Mouse (Mus musculus): ENCODE measurements at regions not wholly inside any gene's neighbourhood (a gene's known extent, or its start where the extent isn't known, plus 50 kb on each side); places are given as distances from the start of the nearest gene placed in this dataset.

DNA sequence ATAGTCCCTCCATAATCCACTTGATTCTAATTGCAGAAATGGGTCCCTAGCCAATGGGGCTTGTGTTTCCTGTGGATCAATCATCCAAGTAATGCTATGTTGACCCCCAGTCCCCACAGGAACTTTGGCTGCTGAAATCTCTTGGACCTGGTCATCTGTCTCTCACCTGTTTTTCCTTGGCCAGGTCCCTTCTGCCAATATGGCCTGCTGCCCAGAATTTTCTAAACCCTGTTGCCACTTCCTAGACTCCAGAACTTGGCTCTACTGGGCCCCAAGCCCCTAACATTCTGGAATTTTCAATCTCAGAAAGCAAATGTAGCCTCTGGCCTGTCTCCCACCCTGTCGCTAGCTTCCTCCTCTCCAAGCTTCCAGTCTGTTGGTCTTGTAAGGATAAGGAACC lies 139.6 kb downstream of the Inhbb start:
- Histone ChIP-seq H3K36me3 (ENCODE audit: control insufficient read depth, insufficient read depth, low read length, poor library complexity, severe bottlenecking) (no peaks in the 10 kb centered on the region), H3K27ac (ENCODE audit: insufficient read depth, low read depth, low read length, poor library complexity, severe bottlenecking) (no peak overlapping the region), H3K4me1 (ENCODE audit: control insufficient read depth in 2 of 2, insufficient read depth in 2 of 2, low read length in 2 of 2, poor library complexity in 1 of 2) (no peaks in the 10 kb centered on the region), H3K4me3 (ENCODE audit: insufficient read depth in 1 of 2, low read depth in 1 of 2, low read length in 2 of 2, poor library complexity in 1 of 2, severe bottlenecking in 1 of 2) (no peak overlapping the region), H3K9ac (ENCODE audit: insufficient read depth, low read depth, low read length, poor library complexity, severe bottlenecking) (no peak overlapping the region), H3K9me3 (ENCODE audit: control insufficient read depth, insufficient read depth, low read depth, low read length) (no peaks in the 10 kb centered on the region)
- in situ Hi-C loops (cut with MboI; ENCODE audit: low sequenced_read_pairs in 2 of 2, unreplicated experiment in 2 of 2), result no loop called here
- no peak for DNase-seq (ENCODE audit: low read depth, low spot score)
- TF ChIP-seq HCFC1 (IDR thresholded peaks at IDR 0.05; ENCODE audit: borderline replicate concordance, insufficient read depth, low read length) (no peak), CHD2 (IDR thresholded peaks at IDR 0.05; ENCODE audit: low read depth, low read length) (no peak), ZC3H11A (IDR thresholded peaks at IDR 0.05; ENCODE audit: borderline replicate concordance, low read depth, low read length) (no peak), ZNF384 (IDR thresholded peaks at IDR 0.05; ENCODE audit: low read depth, low read length) (no peak), MAFK (IDR thresholded peaks at IDR 0.05; ENCODE audit: insufficient read depth, low read depth, low read length) (no peak)

DNA sequence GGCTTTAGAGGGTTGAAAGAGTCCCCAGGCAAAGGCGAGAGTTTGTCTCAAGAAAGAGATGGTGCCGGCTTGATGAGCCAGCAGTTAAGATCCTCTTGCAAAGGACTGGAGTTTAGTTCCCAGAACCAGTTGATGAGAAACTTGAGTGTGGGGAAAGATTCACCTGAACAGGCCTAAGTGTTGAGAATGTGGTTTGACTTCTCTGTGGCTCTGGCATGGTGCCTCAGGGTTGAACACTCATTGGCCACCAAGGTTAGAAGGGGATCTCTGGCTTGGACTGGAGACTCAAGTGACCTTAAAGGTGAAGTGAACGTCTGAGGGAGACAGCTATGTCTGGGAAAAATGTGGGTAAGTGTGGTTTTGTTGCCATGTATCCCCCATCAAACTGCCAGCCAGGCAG lies 142.8 kb downstream of the Inhbb start:
- Histone ChIP-seq H3K36me3 (ENCODE audit: control insufficient read depth, insufficient read depth, low read length, poor library complexity, severe bottlenecking) (no peaks in the 10 kb centered on the region), H3K27ac (ENCODE audit: insufficient read depth, low read depth, low read length, poor library complexity, severe bottlenecking) (no peak overlapping the region), H3K4me3 (ENCODE audit: insufficient read depth in 1 of 2, low read depth in 1 of 2, low read length in 2 of 2, poor library complexity in 1 of 2, severe bottlenecking in 1 of 2) (no peak overlapping the region), H3K9ac (ENCODE audit: insufficient read depth, low read depth, low read length, poor library complexity, severe bottlenecking) (no peak overlapping the region), H3K9me3 (ENCODE audit: control insufficient read depth, insufficient read depth, low read depth, low read length) (no peaks in the 10 kb centered on the region), H3K4me1 (ENCODE audit: control insufficient read depth in 2 of 2, insufficient read depth in 2 of 2, low read length in 2 of 2, poor library complexity in 1 of 2) (no peaks in the 10 kb centered on the region)
- TF ChIP-seq CHD2 (IDR thresholded peaks at IDR 0.05; ENCODE audit: low read depth, low read length) (no peak), ZC3H11A (IDR thresholded peaks at IDR 0.05; ENCODE audit: borderline replicate concordance, low read depth, low read length) (no peak), MAFK (IDR thresholded peaks at IDR 0.05; ENCODE audit: insufficient read depth, low read depth, low read length) (no peak), HCFC1 (IDR thresholded peaks at IDR 0.05; ENCODE audit: borderline replicate concordance, insufficient read depth, low read length) (no peak), ZNF384 (IDR thresholded peaks at IDR 0.05; ENCODE audit: low read depth, low read length) (no peak)
- in situ Hi-C loops (cut with MboI; ENCODE audit: low sequenced_read_pairs in 2 of 2, unreplicated experiment in 2 of 2), result no loop called here
- no peak for DNase-seq (ENCODE audit: low read depth, low spot score)

DNA sequence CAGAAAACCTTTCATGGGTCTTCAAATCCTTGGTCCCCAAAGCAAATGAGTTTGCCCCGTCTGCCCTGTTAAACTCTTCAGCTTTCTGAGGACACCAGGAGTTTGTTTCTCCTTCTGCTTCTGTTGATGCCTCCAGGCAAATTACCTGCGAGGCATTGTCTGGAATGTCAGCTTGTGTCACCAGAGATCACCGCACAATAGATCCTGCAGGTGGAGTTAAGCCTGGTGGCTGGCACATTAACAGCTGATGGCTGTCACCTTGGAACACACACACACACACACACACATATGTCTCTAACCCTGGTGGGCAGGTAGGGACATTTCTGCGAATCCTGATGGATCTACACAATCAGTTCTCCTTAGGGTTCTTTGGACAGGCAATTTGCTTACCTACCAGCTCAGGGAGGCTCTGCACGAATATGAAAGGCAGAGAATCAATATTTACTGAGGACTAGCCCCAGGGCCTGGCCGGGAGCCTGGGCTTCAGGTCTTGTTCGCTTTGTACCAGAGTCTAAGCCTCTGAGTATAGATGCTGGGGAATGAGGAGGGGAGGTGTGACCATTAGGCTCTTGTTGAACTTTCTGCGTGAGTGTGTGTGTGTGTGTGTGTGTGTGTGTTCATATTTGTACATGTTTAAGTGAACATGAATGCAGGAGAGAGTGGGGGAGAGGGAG lies 143.4 kb downstream of the Inhbb start:
- in situ Hi-C loops (cut with MboI; ENCODE audit: low sequenced_read_pairs in 2 of 2, unreplicated experiment in 2 of 2), result no loop called here
- Histone ChIP-seq H3K4me1 (ENCODE audit: control insufficient read depth in 2 of 2, insufficient read depth in 2 of 2, low read length in 2 of 2, poor library complexity in 1 of 2) (no peaks in the 10 kb centered on the region), H3K4me3 (ENCODE audit: insufficient read depth in 1 of 2, low read depth in 1 of 2, low read length in 2 of 2, poor library complexity in 1 of 2, severe bottlenecking in 1 of 2) (no peak overlapping the region), H3K36me3 (ENCODE audit: control insufficient read depth, insufficient read depth, low read length, poor library complexity, severe bottlenecking) (no peaks in the 10 kb centered on the region), H3K27ac (ENCODE audit: insufficient read depth, low read depth, low read length, poor library complexity, severe bottlenecking) (no peak overlapping the region), H3K9ac (ENCODE audit: insufficient read depth, low read depth, low read length, poor library complexity, severe bottlenecking) (no peak overlapping the region), H3K9me3 (ENCODE audit: control insufficient read depth, insufficient read depth, low read depth, low read length) (no peaks in the 10 kb centered on the region)
- TF ChIP-seq CHD2 (IDR thresholded peaks at IDR 0.05; ENCODE audit: low read depth, low read length) (no peak), ZC3H11A (IDR thresholded peaks at IDR 0.05; ENCODE audit: borderline replicate concordance, low read depth, low read length) (no peak), HCFC1 (IDR thresholded peaks at IDR 0.05; ENCODE audit: borderline replicate concordance, insufficient read depth, low read length) (no peak), MAFK (IDR thresholded peaks at IDR 0.05; ENCODE audit: insufficient read depth, low read depth, low read length) (no peak), ZNF384 (IDR thresholded peaks at IDR 0.05; ENCODE audit: low read depth, low read length) (no peak)
- no peak for DNase-seq (ENCODE audit: low read depth, low spot score)

DNA sequence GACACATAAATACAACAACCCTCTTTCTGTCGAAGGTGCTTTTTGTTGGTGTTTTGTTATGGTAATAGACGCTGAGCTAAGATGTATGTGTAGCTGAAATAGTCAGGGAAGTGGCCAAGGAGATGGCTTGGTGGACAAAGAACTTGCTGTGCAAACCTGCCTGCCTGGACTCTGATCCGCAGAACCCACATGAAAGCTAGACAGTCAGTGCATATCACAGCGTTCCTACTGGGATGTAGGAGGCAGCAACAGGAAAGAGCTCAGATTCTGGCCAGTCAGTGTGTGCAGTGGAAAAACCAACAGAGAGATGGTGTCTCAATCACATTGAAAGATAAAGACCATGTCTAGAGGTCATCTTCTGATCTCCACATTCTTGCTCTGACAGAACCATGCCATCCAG lies 144.1 kb downstream of the Inhbb start:
- Histone ChIP-seq H3K36me3 (ENCODE audit: control insufficient read depth, insufficient read depth, low read length, poor library complexity, severe bottlenecking) (no peaks in the 10 kb centered on the region), H3K9ac (ENCODE audit: insufficient read depth, low read depth, low read length, poor library complexity, severe bottlenecking) (no peak overlapping the region), H3K4me1 (ENCODE audit: control insufficient read depth in 2 of 2, insufficient read depth in 2 of 2, low read length in 2 of 2, poor library complexity in 1 of 2) (no peaks in the 10 kb centered on the region), H3K27ac (ENCODE audit: insufficient read depth, low read depth, low read length, poor library complexity, severe bottlenecking) (no peak overlapping the region), H3K9me3 (ENCODE audit: control insufficient read depth, insufficient read depth, low read depth, low read length) (no peaks in the 10 kb centered on the region), H3K4me3 (ENCODE audit: insufficient read depth in 1 of 2, low read depth in 1 of 2, low read length in 2 of 2, poor library complexity in 1 of 2, severe bottlenecking in 1 of 2) (no peak overlapping the region)
- no peak for TF ChIP-seq ZC3H11A (IDR thresholded peaks at IDR 0.05; ENCODE audit: borderline replicate concordance, low read depth, low read length)
- no peak for TF ChIP-seq ZNF384 (IDR thresholded peaks at IDR 0.05; ENCODE audit: low read depth, low read length)
- in situ Hi-C loops (cut with MboI; ENCODE audit: low sequenced_read_pairs in 2 of 2, unreplicated experiment in 2 of 2), result no loop called here
- no peak for DNase-seq (ENCODE audit: low read depth, low spot score)

DNA sequence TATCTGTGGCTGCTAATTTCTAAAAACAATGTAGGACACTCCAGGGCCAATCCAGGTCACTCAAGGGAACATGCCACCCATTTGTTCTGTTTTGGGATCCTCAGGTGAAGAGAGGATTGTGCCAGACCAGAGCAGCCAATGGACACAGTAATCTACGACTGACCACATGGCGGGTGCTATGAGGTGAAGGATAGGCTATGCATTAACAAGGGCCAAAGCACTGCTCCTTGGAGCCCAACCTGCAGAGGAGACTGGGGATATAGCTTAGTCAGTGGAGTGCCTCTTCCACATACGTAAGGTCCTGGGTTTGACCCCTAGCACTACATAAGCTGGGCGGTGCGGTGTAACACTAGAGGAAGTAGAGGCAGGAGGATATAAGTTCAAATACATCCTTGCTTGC lies 156.0 kb downstream of the Inhbb start:
- in situ Hi-C loops (cut with MboI; ENCODE audit: low sequenced_read_pairs in 2 of 2, unreplicated experiment in 2 of 2), result no loop called here
- Histone ChIP-seq H3K4me1 (ENCODE audit: control insufficient read depth in 2 of 2, insufficient read depth in 2 of 2, low read length in 2 of 2, poor library complexity in 1 of 2) (no peaks in the 10 kb centered on the region), H3K9ac (ENCODE audit: insufficient read depth, low read depth, low read length, poor library complexity, severe bottlenecking) (no peak overlapping the region), H3K27ac (ENCODE audit: insufficient read depth, low read depth, low read length, poor library complexity, severe bottlenecking) (no peak overlapping the region), H3K9me3 (ENCODE audit: control insufficient read depth, insufficient read depth, low read depth, low read length) (no peaks in the 10 kb centered on the region), H3K4me3 (ENCODE audit: insufficient read depth in 1 of 2, low read depth in 1 of 2, low read length in 2 of 2, poor library complexity in 1 of 2, severe bottlenecking in 1 of 2) (no peak overlapping the region), H3K36me3 (ENCODE audit: control insufficient read depth, insufficient read depth, low read length, poor library complexity, severe bottlenecking) (no peaks in the 10 kb centered on the region)
- DNase-seq (ENCODE audit: low read depth, low spot score), result no peak
- TF ChIP-seq ZNF384 (IDR thresholded peaks at IDR 0.05; ENCODE audit: low read depth, low read length) (no peak), ZC3H11A (IDR thresholded peaks at IDR 0.05; ENCODE audit: borderline replicate concordance, low read depth, low read length) (no peak), HCFC1 (IDR thresholded peaks at IDR 0.05; ENCODE audit: borderline replicate concordance, insufficient read depth, low read length) (no peak), CHD2 (IDR thresholded peaks at IDR 0.05; ENCODE audit: low read depth, low read length) (no peak), MAFK (IDR thresholded peaks at IDR 0.05; ENCODE audit: insufficient read depth, low read depth, low read length) (no peak)
